Mouse (Mus musculus): ENCODE data around the gene Gsg1l.

GRCm38 (mm10) chr7:126113263-126113662 is 31.1 kb upstream of the Gsg1l start:
- no peak for TF ChIP-seq CTCF (IDR thresholded peaks at IDR 0.05; ENCODE audit: extremely low read depth, insufficient read depth, insufficient read length, insufficient replicate concordance)
- TF ChIP-seq POLR2A (IDR thresholded peaks at IDR 0.05; ENCODE audit: low read depth, low read length): no peak
